Mouse (Mus musculus): Measurements from ENCODE around the gene Sema4d.

DNA sequence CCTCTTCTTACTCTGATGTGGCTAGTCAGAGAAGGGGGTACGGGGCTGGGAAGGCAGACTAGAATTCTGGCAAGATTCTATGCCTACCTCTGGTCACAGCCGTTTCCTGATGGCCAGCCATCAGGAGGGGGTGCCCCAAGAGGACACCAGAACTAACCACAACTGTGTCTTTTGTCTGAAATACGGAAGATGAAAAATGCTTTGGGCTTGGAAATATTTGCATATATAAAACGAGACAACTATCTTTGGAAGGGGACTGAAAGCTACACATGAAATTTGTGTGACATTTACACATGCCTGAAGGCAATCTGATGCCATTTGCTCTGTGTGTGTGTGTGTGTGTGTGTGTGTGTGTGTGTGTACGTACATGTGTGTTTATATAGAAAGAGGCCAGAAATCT lies 89.7 kb downstream of the Sema4d start:
- TF ChIP-seq CTCF (conservative IDR thresholded peaks at IDR 0.05; ENCODE audit: low read length) (no peak), NANOG (IDR thresholded peaks at IDR 0.05; ENCODE audit: borderline replicate concordance, low read length) (no peak)

All from E14TG2a.4 (cell line).